Mouse (Mus musculus) common myeloid progenitor, adult 5-6 weeks (primary cell): ENCODE data around the gene Scnn1a. TPM values are rescaled to one million over a fixed set of nuclear protein-coding genes. Genes with fewer than 3 reads are reported as not detected.
"Not testable (repeated sequence)": the region's sequence is repeated elsewhere in the genome, so short reads cannot be mapped to it uniquely, and the experiment has no call there.

Experiments used
- ATAC-seq: replicated peaks from 2 replicates; pipeline ENCODE4 v1.8.0; 2016; ENCODE audit warnings: low read depth, mild to moderate bottlenecking, moderate TSS enrichment, inconsistent platforms; ENCODE audit not compliant: poor library complexity, severe bottlenecking
- total RNA-seq: library from RNA; stranded (forward); fragments of 200-1000, 187-1606 nt; gene quantifications from 2 replicates; pipeline ENCODE4 v1.2.3, GENCODE M21; 2017

Gene Scnn1a
- total RNA-seq, result 0.55 and 0.63 TPM in 2 replicates

DNA sequence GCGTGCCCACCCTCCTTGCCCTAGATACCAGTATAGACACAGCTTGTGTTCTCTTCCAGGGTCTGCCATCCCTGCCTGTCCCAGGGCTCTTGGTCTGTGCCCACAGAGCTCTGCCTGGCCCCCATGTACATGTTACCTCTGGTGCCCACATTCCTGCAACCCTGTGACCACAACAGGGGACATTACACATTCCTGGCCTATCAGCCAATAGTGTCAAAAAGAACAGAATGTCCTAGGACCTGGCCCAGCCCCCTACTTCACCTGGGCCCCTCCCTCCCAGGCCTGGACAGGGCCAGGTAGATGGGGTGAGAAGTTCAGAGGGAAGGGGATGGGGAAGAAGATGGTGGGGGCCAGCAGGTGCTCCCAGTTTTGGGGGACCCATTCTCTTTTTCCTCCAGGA lies at the start of gene Scnn1a:
Gene Scnn1a, plus strand, starts transcription at position 337 of the 400 bp plus-strand sequence.
- no peak for ATAC-seq

DNA sequence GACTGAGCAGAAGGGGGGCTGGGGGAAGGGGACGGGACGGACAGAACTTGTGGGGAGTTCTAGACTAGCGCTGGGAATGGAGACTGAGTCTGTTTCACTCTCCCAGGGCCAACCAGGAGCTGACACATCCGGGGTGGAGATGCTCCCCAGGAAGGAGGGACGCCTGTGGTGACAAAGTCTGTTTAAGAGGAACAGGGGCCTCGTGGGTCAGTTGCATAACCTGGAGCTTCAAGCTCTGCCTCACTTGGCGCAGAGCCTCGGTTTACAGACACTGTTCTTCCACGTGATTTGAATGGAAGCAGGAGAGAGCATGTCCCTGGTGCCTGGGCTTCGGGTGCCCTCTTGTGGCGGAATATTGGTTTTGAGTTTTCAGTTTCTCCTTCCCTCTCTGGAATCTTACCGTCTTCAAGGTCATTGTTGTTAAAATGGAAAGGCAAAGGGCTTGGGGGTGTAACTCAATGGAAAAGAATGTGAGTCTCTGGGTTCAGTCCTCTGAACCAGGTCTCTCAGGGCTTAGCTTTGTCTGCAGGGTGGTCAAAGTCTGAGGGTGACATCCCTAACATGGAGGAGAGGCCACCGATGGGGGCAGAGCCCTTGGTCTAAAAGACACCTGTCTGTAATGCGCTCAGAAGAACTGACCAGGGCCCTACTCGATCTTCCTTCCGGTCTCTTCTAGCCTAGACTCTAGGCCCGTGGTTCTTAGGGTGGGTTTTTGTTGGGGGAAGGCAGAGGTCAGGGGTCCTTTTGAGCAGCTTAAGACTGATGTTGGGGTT lies 48.8 kb upstream of the Scnn1a start:
- ATAC-seq, result peak; percentile 96

- no peak for ATAC-seq
These were observed 48.2 kb upstream of the Scnn1a start for GRCm38 (mm10) chr6:125272228-125272785.

DNA sequence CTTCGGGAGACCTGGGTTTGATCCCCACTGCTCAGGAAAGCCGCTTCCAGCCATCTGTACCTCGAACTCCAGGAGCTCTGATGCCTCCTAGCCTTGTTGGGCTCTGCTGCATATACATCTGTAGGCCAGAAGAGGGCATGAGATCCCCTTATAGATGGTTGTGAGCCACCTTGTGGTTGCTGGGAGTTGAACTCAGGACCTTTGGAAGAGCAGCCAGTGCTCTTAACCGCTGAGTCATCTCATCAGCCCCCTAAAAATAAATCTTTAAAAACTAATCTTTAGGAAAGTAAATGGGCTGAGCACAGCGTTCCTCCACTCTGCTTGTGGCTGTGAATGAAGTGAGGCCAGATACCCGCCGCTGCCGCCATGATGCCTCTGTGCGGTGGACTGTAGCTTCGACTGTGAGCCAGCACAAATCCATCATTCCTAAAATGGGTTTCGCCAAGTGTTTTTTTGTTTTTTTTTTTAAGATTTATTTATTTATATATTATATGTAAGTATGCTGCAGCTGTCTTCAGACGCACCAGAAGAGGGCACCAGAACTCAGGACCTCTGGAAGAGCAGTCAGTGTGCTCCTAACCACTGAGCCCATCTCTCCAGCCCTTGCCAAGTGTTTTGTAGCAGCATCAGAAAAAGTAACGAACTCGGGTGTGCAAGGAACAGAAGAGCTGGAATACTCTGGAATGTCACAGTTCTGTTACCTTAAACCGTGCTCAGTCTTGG lies 45.5 kb upstream of the Scnn1a start:
- ATAC-seq, result no peak

DNA sequence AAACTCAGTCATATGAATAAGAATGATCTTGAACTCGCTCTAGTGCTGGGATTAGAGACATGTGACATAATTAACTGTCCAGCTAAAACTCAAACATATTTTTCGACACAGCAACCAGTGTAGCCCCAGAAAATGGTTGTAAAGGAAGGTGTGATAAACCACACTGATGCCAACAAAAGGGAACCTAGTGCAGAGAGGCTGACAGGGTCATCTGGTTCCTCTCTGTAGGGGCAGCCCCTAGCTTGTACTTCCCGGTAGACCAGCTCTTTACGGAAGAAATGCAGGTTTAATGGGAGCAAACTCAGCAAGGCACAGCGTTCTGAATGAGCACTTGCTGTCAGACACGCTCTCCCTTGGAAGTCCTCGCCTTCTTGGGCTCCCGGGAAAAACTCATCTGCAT lies 40.7 kb upstream of the Scnn1a start:
- peak; percentile 56 for ATAC-seq

GRCm38 (mm10) chr6:125282721-125283120 lies 37.7 kb upstream of the Scnn1a start:
- ATAC-seq, result not testable (repeated sequence)

DNA sequence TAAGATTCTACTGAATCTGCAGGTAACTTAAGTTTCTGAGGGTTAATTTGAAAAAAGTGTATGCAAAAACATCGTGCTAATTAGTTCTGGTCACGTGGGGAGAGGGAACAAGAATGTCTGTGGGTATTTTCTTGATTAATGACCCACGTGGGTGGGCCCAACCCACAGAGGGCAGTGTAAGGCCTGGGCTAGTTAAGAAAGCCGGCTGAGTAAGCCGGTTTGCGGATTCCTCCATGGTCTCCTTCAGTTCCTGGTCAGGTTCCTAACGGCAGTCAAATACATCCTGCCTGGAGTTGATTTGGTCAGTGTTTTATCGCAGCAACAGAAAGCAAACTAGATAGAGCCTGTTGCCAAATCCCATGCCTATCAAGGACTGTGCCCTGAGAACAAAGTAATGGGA lies 36.2 kb upstream of the Scnn1a start:
- no peak for ATAC-seq

GRCm38 (mm10) chr6:125284751-125285150 lies 35.7 kb upstream of the Scnn1a start:
- ATAC-seq, result no peak

DNA sequence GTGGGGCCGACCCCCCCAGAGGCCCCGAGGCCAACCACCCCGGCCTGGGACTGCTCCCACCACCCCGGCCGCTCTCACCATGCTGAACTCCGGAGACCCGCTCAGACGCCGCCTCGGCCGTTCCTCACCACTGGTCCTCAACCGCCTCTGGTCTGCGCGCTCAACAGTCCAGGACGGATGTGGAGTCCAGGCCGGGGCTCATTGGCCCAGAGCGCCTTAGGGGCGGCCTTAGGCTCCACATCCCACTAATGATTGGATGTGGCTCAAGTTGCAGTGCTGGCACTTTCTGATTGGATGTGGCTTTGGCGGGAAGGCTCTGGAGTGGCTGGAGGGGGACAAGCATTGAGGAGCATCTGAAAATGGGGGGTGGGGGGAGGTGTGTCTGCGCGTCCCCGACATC lies 34.6 kb upstream of the Scnn1a start, which contains the start of gene Tuba3a:
Gene Tuba3a, minus strand, starts transcription at position 153 of the 400 bp plus-strand sequence.
- ATAC-seq, result no peak

DNA sequence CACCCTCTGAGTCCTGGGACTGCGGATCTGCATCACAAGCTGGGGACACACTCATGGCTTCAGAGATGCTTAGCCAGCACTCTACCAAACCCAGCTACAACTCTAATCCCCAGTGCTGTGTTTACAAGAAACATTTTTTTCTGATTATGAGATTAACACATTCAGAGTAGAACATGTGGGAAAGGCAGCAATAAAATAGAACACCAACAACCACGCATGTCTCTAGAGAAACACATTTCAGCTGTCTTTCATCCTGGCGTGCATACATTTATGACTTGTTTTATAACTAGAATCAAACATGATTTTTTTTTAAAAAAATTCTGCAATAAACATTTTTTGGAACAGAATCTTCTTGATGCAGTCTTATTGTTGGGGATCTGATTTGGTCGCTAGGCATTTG lies 33.5 kb upstream of the Scnn1a start:
- no peak for ATAC-seq

- no peak for ATAC-seq
These were observed 31.7 kb upstream of the Scnn1a start for GRCm38 (mm10) chr6:125288730-125289129.

- ATAC-seq, result no peak
These were observed 29.1 kb upstream of the Scnn1a start for GRCm38 (mm10) chr6:125291329-125291728.

DNA sequence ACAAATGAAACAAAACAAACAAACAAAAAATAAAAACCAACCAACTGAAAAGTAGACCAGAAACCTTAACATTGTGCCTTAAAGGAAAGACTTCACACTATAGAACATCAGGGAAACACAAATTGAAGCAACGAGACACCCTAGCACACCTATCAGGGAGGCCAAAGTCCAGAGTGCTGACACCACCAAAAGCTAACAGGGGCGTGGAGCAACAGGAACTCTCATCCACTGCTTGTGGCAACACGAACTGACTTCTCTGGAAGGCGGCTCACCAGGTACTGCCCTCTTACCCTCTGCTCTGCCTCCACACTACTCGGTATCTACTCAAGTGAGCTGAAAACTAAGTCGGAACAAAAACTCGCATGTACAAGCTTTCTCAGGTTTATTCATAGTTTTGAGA lies 28.2 kb upstream of the Scnn1a start:
- ATAC-seq, result no peak

- ATAC-seq, result no peak
These were observed 26.4 kb upstream of the Scnn1a start for GRCm38 (mm10) chr6:125294049-125294448.

DNA sequence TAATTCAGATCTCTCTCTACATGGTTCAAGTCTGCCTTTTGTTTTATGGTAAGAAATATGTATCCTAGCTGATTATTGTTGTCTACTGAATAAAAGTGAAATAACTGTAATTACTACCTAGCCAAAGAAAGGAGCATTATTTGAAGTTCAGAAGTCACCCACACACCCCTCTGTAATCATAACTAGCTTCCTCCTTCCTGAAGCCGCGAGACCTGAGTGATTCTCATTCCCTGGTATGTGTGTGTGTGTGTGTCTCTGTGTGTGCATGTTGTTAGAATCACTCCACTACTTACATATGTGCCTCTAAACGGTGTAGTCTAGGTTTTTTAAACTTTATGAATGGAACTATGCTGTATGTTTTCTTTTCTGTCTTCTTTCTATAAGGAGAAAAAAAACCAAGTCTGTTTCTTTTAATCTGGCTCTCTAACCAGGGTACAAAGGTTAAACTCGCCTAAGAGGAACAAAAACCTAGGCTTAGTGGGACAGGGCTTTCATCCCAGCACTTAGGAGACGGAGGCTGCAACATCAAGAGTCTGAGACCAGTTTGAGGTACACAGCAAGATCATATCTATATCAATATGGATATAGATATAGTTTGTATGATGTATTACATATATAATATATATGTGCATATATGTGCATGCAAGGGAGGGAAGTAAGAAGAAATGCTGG lies 23.2 kb upstream of the Scnn1a start:
- no peak for ATAC-seq

DNA sequence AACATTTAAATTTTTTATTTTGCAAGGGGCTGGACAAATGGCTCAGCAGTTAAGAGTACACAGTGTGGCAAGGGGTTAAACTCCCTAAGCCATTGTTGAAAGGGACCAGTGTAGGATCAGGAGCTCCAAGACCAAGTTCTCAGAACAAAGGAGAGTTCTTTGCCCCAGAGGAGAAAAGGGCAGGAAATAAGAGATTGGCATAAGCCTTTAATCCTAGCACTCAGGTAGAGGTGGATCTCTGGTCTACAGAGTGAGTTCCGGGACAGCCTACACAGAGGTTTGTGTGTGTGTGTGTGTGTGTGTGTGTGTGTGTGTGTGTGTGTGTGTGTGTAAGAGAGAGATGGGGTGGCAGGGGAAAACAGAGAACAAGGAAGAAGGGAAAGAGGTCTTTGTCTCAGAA lies 19.5 kb upstream of the Scnn1a start:
- no peak for ATAC-seq

DNA sequence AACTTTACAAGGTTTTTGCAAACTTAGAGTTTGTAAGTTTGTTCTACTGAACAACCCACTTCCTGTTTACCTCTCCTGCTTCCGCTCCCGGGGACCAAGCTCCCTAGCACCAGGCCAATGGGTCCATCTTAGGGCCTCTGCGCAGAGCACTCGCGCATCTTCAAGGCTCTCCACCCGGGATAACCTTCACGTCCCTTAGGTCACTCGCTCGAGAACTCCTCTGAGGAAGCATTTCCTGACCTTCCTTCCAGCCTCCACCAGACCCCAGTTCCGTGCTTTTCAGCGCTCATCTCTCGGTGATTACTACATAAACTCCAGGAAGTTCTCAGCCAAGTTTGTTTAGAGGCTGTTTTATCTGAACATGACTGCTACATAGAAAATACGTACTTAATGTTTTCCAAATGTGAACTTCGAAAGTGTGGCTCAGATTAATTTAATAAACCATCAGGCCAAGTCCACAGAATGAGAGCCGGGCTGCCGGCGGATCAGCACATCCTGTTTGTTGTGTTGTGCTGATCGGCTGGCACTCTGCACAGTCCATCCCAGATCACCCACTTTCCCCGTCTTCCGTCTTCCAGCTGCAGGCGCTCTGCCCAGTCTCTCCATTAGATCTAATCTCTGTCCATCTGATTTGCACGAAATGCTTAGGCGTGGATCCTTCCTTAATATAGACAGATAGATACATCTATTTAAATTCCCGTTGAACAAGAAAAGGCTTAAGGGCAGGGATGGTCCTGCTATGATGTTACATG lies 18.1 kb upstream of the Scnn1a start:
- ATAC-seq, result 0 out of 2 replicates have a peak, but pooled peaks have one; percentile 36

DNA sequence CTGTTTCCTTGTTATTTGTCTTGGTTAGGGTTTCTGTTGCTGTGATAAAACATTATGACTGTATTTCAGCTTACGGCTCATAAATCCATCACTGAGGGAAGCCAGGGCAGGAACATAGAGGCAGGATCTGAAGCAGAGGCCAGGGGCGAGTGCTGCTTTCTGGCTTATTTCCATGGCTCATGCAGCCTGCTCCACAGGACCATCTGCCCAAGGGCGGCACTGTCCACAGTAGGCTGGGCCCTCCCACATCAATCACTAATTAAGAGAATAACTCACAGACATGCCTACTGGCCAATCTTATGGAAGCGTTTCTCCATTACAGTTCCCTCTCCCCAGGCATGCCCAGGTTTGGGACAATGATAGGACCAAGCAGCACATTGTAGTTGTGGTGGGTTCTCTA lies 17.2 kb upstream of the Scnn1a start:
- no peak for ATAC-seq

GRCm38 (mm10) chr6:125304408-125304807 lies 16.1 kb upstream of the Scnn1a start:
- not testable (repeated sequence) for ATAC-seq

- ATAC-seq, result no peak
These were observed 15.0 kb upstream of the Scnn1a start for GRCm38 (mm10) chr6:125305465-125305864.
